Mouse (Mus musculus) hindbrain, embryonic 14.5 days (tissue): ENCODE results near the gene Olfr624. TPM values are rescaled to one million over a fixed set of nuclear protein-coding genes. Genes with fewer than 3 reads are reported as not detected.

Source experiments
- polyA plus RNA-seq: library from polyadenylated mRNA; unstranded; fragments of >200 nt; fragmentation: Nextera tagmentation; extraction: Ambion mirVana; gene quantifications from 2 replicates; pipeline ENCODE4 v1.2.1, GENCODE M21; 2014

The Olfr624 gene
- polyA plus RNA-seq, 1 experiment from 2014 or later, result not detected

Other genes with a start within 250 kb of the Olfr624 start
- gene Olfr605, start 225.8 kb downstream of the Olfr624 start, polyA plus RNA-seq, result not detected in 2 replicates
- not detected in 2 replicates for gene Olfr606, start 222.1 kb downstream of the Olfr624 start, polyA plus RNA-seq
- not detected in 2 replicates for gene Olfr607, start 207.0 kb downstream of the Olfr624 start, polyA plus RNA-seq
- gene Olfr608, start 201.3 kb downstream of the Olfr624 start, polyA plus RNA-seq, result not detected in 2 replicates
- gene Olfr609, start 173.1 kb downstream of the Olfr624 start, polyA plus RNA-seq, result not detected in 2 replicates
- gene Olfr610, start 159.1 kb downstream of the Olfr624 start, polyA plus RNA-seq, result not detected in 2 replicates
- gene Olfr611, start 150.3 kb downstream of the Olfr624 start, polyA plus RNA-seq, result not detected in 2 replicates
- gene Olfr612, start 128.5 kb downstream of the Olfr624 start, polyA plus RNA-seq, result not detected in 2 replicates
- not detected in 2 replicates for gene Olfr613, start 123.1 kb downstream of the Olfr624 start, polyA plus RNA-seq
- gene Olfr615, start 115.1 kb downstream of the Olfr624 start, polyA plus RNA-seq, result not detected in 2 replicates
- not detected in 2 replicates for gene Olfr616, start 102.0 kb downstream of the Olfr624 start, polyA plus RNA-seq
- not detected in 2 replicates for gene Olfr617, start 98.1 kb downstream of the Olfr624 start, polyA plus RNA-seq
- gene Olfr618, start 81.1 kb downstream of the Olfr624 start, polyA plus RNA-seq, result 0.21 TPM in 1 of 2 replicates, not detected in the other
- not detected in 2 replicates for gene Olfr619, start 70.6 kb downstream of the Olfr624 start, polyA plus RNA-seq
- gene Olfr620, start 58.7 kb downstream of the Olfr624 start, polyA plus RNA-seq, result not detected in 2 replicates
- gene Olfr622, start 28.5 kb downstream of the Olfr624 start, polyA plus RNA-seq, result not detected in 2 replicates
- not detected in 2 replicates for gene Olfr623, start 7.5 kb downstream of the Olfr624 start, polyA plus RNA-seq
- gene Olfr625-ps1, start 11.5 kb upstream of the Olfr624 start, polyA plus RNA-seq, result not detected in 2 replicates
- gene Olfr243, start 43.5 kb upstream of the Olfr624 start, polyA plus RNA-seq, result not detected in 2 replicates
- gene Olfr628, start 59.2 kb upstream of the Olfr624 start, polyA plus RNA-seq, result not detected in 2 replicates
- not detected in 2 replicates for gene Olfr629, start 73.8 kb upstream of the Olfr624 start, polyA plus RNA-seq
- gene Olfr630, start 86.1 kb upstream of the Olfr624 start, polyA plus RNA-seq, result not detected in 2 replicates
- not detected in 2 replicates for gene Olfr69, start 100.4 kb upstream of the Olfr624 start, polyA plus RNA-seq
- gene Olfr68, start 108.5 kb upstream of the Olfr624 start, polyA plus RNA-seq, result not detected in 2 replicates
- gene Olfr67, start 120.6 kb upstream of the Olfr624 start, polyA plus RNA-seq, result not detected in 2 replicates
- 1,734 and 1,868 TPM in 2 replicates for gene Hbb-bt, start 142.8 kb upstream of the Olfr624 start, polyA plus RNA-seq
- 4,248 and 5,201 TPM in 2 replicates for gene Hbb-bs, start 156.9 kb upstream of the Olfr624 start, polyA plus RNA-seq
- gene Hbb-bh2, start 169.3 kb upstream of the Olfr624 start, polyA plus RNA-seq, result not detected in 2 replicates
- 2.1 and 3.6 TPM in 2 replicates for gene Hbb-bh1, start 172.0 kb upstream of the Olfr624 start, polyA plus RNA-seq
- gene Hbb-y, start 182.0 kb upstream of the Olfr624 start, polyA plus RNA-seq, result 178 and 712 TPM in 2 replicates
- not detected in 2 replicates for gene Olfr66, start 215.1 kb upstream of the Olfr624 start, polyA plus RNA-seq
- not detected in 2 replicates for gene Olfr64, start 223.3 kb upstream of the Olfr624 start, polyA plus RNA-seq
- gene Olfr65, start 232.3 kb upstream of the Olfr624 start, polyA plus RNA-seq, result not detected in 2 replicates